ENCODE assay signal across 25 mouse cellular contexts in the genomic region with DNA sequence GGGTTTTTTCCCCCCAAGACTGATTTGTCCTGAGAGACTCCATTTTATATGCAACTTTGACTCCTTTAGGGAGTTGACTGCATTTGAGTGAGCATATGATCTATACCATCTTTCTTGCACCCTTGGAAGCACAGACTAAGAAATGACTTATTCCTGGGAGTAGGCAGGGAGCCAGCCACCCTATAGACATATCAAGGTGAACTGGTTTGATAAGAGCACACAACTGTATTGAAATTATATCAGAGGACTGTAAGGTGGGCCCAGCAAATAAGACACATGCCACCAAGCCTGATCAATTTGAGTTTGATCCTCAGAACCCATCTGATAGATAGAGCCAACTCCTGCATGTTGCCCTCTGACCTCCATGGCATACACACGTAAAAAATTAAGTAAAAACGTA. TPM values are rescaled to one million over a fixed set of nuclear protein-coding genes. Genes with fewer than 3 reads are reported as not detected.
"Had no signal": no experiment of that assay in that cellular context is flagged by ENCODE, and none has a peak within 500 bp of the region (broad histone marks: within the 10 kb centered on the region; RNA-seq: fewer than 3 reads in every experiment).

No protein-coding gene starts in this region.

- H3K27me3 ChIP-seq: stomach, embryonic 15.5 days had no signal

- ATAC-seq: lung, postnatal 0 days; midbrain, embryonic 13.5 days; midbrain, embryonic 15.5 days had no signal

- H3K9me3 ChIP-seq: lung, embryonic 15.5 days; midbrain, embryonic 13.5 days; midbrain, embryonic 15.5 days; neural tube, embryonic 13.5 days; neural tube, embryonic 15.5 days; stomach, embryonic 15.5 days had no signal

- H3K4me2 ChIP-seq: lung, embryonic 15.5 days; midbrain, embryonic 11.5 days; midbrain, embryonic 13.5 days; midbrain, embryonic 15.5 days; neural tube, embryonic 13.5 days; neural tube, embryonic 15.5 days; stomach, embryonic 15.5 days had no signal

- H3K27ac ChIP-seq: liver, embryonic 14.5 days; lung, embryonic 15.5 days; macrophage; midbrain, embryonic 13.5 days; midbrain, embryonic 15.5 days; neural tube, embryonic 13.5 days; neural tube, embryonic 15.5 days; stomach, embryonic 15.5 days; stomach, postnatal 0 days had no signal

- H3K9ac ChIP-seq: liver, embryonic 14.5 days; lung, embryonic 15.5 days; midbrain, embryonic 13.5 days; midbrain, embryonic 15.5 days; neural tube, embryonic 13.5 days; neural tube, embryonic 15.5 days; stomach, embryonic 15.5 days had no signal

- H3K4me3 ChIP-seq: lung, embryonic 15.5 days; midbrain, embryonic 13.5 days; midbrain, embryonic 15.5 days; neural tube, embryonic 13.5 days; neural tube, embryonic 15.5 days; stomach, embryonic 15.5 days had no signal

- H3K36me3 ChIP-seq: lung, embryonic 15.5 days; midbrain, embryonic 13.5 days; midbrain, embryonic 15.5 days; neural tube, embryonic 13.5 days; neural tube, embryonic 15.5 days; stomach, embryonic 15.5 days had no signal

- DNase-seq: liver; lung, adult 2 months; lung, postnatal 14 days; lung, postnatal 36 days; right cerebral cortex, adult 18-20 months; thymus, adult 2 months; thymus, postnatal 36 days had no signal

RNA-seq across cellular contexts. Expression of a gene that starts 2.2 kb away (rescaled TPM):
- total RNA-seq: monocyte, adult 5-6 weeks had no signal

RNA-seq across cellular contexts. Expression of a gene that starts 46.9 kb away (rescaled TPM):
- total RNA-seq: megakaryocyte progenitor cell, adult 5-6 weeks; midbrain, postnatal 0 days; monocyte, adult 5-6 weeks had no signal
- polyA plus RNA-seq: liver, embryonic 16.5 days; lung, adult 2 months; lung, embryonic 15.5 days; lung, postnatal 0 days; macrophage; midbrain, embryonic 11.5 days; midbrain, embryonic 13.5 days; midbrain, embryonic 15.5 days; neural tube, embryonic 11.5 days; neural tube, embryonic 13.5 days; neural tube, embryonic 15.5 days; spleen, adult 2 months; stomach, embryonic 15.5 days; stomach, postnatal 0 days; testis, adult 2 months had no signal
